Mouse (Mus musculus): ENCODE data around the gene Qrich2.
"Not testable (repeated sequence)": the region's sequence is repeated elsewhere in the genome, so short reads cannot be mapped to it uniquely, and the experiment has no call there.

The Qrich2 gene

GRCm38 (mm10) chr11:116430723-116431427 lies 35.2 kb downstream of the Qrich2 start:
- no peak for DNase-seq (ENCODE audit: low spot score)

- no peak for DNase-seq (ENCODE audit: low spot score)
These were observed 36.0 kb downstream of the Qrich2 start for GRCm38 (mm10) chr11:116429862-116430613.

GRCm38 (mm10) chr11:116428872-116429859 lies 36.9 kb downstream of the Qrich2 start:
- DNase-seq (ENCODE audit: low spot score): no peak

DNA sequence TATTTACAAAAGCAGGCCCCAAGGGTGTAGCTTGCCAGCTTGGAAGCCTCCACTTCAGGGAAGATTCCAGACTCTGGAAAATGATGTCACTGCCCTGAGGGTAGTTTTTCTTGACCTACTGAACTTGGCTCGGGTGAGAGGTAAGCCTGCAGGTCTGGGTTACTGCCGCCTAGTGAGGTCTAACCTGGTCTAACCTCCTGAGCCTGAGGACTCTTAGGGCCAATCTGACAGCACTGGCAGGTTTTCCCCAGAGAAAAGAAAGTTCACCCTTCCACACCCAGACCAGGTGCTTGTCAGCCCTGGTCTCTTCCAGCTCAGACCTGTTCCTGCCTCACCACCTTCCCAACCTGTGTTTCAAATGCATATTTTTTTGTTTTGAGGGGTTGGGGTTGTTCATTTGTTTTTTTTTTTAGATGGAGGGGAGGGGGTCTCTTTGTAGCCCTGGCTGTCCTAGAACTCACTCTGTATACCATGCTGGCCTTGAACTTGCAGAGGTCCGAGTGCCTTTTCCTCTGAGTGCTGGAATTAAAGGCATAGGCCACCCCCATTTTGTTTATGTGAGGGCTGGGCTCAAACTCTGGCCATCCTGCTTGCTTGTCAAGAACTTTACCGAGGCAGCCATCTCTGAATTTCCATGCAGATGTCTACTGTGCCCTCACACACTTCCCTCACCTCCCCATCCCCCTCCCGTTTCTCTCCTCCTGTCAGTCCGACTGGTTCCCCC lies 39.0 kb downstream of the Qrich2 start:
- no peak for DNase-seq (ENCODE audit: low spot score)

- not testable (repeated sequence) for DNase-seq (ENCODE audit: low spot score)
These were observed 39.7 kb downstream of the Qrich2 start for GRCm38 (mm10) chr11:116426328-116426727.

GRCm38 (mm10) chr11:116424621-116425407 lies 41.2 kb downstream of the Qrich2 start:
- DNase-seq (ENCODE audit: low spot score): no peak

DNA sequence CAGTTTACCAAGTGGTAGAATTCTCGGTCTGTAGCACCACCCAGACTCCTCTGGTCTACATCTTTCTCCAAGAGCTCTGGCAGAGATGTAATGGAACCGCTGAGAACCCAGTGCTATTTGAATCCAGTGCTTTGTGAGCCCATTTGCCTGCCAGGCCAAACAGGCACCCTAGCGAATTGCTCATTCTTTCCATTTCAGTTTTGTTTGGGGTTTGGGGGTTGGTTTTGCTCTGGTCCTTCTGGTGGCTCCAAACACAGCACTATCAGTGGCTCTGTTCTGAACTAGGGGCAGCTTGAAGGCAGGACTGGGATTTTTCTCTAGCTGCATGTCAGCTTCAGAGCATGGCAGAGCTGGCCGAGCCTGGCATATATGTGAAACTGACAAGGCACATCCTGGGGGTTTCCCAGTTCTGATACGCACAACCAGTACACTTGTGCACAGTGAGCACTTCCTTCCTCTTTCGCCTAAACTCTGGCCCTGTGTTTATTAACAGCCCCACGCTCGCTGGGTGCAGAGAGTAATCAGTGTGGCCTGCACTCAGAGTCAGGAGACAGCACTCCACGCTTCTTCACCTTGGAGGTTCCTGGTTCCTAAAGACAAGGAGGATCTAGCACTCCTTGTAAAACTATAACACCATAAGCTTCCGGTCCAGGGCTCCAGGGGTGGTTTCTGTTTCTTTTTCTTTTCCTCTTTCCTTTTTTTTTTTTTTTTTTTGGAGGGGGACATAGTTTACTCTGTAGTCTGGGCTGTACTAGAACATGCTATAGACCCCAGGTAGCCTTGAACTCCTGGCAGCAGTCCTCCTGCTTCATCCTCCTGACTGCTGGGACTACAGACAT lies 42.0 kb downstream of the Qrich2 start:
- no peak for DNase-seq (ENCODE audit: low spot score)

GRCm38 (mm10) chr11:116423214-116423613 lies 42.8 kb downstream of the Qrich2 start:
- DNase-seq (ENCODE audit: low spot score): no peak

DNA sequence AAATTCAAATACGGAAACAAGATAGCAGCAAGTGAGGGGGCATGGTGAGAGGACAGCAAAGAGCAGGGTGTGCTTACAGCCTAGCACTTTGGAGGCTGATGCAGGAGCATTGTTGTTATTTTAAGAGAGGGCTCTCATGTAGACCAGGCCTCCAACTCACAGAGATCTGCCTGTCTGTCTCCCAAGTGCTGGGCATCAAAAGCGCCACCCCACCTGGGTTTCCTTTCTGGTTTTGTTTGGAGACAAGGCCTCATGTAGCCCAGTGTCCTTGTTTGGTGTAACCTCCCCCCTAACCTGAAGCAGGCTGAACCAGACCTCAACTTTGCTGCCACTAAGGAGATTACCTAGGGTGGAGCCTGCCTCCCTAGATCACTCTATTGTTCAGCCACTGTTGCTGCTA lies 43.5 kb downstream of the Qrich2 start:
- no peak for DNase-seq (ENCODE audit: low spot score)

GRCm38 (mm10) chr11:116421102-116421501 lies 44.9 kb downstream of the Qrich2 start:
- no peak for DNase-seq (ENCODE audit: low spot score)

DNA sequence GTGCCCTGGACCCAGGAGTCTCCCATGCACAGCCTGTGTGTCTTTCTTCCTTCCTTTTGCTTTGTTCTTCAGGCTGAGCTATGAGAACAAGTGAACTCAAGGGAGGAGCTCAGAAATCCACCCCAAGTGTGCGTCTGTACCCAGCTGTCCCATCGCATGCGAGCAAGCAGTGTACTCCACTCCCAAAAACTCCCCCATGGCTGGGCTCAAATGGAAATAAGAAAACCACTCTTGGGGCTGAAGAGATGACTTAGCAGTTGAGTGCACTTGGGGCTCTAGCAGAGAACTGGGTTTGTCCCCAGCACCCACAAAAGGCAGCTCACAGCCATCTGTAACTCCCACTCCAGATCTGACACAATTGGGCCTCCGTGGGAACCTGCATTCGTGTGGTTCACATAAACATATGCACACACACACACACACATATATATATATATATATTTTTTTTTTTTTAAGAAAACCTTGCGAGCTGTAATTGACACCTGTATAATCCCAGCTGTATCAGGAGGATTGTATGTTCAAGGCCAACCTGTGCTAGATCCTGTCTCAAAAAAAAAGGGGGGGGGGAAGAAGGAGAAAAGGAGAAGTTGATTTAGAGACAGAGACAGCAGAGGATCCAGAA lies 47.1 kb downstream of the Qrich2 start:
- no peak for DNase-seq (ENCODE audit: low spot score)

DNA sequence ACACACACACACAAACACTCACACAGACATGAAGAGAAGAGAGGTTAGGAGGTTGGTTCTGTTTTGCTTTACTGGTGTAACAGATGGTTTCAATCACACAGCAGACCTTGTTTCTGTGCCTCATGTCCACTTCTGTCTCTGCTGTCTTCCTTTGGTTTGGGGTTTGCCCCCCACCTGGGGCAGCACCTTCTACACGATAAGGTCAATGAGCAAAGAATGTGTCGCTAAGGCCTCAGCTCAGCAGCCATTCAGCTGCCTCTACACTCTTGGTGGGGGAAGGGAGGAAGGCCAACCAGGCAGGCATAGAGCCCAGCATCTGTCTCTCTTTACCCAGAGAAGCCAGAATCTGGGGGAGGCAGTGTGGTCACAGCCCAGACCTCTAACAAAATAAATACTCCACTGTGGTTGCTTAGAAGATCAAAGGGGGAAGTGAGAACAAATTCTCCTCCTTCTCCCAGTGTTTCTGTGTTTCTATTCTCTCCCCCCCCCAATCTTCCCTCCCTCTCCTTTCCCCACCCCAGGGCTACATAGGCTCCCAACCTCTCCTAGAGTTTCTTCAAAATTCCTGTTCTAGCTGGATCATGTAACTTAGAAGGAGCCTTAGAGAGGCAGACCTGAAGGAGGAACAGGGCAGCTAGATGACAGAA lies 47.7 kb downstream of the Qrich2 start:
- DNase-seq (ENCODE audit: low spot score): peak; percentile 49

DNA sequence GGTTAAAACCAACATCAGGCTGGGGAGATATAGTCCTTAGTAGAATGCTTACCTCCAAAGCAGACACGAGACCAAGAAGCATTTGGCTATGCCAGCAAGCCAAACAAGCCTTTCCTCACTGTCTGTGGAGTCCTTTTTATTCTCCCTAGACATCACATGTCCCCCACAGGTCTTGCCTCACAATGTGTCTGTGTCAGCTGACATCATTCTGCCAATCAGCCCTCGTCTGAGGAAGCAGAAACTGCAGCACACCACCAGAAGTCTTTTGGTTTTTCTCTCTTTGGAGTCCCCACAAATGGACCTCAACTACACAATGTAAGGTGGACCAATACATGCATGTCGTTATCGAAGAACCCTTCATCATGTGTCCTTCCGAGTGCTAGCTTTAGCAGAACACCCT lies 49.0 kb downstream of the Qrich2 start:
- no peak for DNase-seq (ENCODE audit: low spot score)

DNA sequence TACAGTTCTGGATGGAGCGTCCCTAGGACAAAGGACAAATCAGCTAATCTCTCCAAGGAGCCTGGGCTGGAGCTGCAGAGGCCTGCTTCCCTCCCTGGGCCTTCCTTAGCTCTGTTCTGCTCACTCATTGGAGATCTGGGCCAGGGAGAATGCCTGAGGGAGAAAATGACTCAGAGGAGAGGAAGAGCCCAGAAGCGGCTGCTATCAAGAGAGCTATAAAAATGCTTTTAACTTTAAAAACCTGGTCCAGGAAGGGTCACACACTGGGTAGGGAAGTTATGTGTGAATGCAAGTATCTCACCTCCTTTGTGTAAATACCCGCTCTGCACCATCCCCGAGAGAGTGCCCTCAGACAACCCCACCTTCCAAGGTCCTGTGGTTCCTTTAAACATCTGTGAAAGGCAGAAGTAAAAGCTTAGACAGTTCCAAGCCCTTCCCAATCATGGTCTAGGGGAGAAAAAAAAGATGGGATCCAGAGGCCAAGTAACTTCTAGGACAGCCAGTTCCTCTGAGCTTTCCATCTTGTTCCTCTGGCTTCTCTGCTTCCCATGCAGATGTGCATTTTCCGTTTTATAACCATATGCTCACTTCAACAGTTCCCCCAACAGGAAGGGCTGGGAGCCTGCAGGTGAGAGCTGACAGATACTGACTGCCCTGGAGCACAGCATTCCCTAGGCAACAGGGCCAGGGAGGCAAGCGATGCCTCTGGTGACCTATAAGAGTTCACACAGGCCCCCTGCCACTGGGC lies 49.7 kb downstream of the Qrich2 start:
- no peak for DNase-seq (ENCODE audit: low spot score)

DNA sequence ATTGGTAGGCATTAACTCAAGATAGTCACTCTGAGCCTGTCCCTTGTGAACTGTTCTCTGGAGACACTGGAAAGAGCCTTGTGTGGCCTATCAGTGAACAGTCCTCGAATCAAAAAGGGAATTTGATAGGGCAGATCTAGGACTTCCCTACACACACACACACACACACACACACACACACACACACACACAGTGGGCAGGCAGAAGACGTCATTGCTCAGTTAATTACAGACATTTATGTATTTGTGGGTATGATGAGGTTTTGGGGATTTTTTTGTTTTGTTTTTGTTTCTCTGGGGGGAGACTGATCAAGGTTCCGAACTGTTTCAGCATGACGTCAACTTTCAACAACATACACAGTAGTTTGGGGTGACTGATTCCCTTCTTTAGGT lies 52.4 kb downstream of the Qrich2 start:
- no peak for DNase-seq (ENCODE audit: low spot score)

- DNase-seq (ENCODE audit: low spot score): peak; percentile 92
These were observed 53.0 kb downstream of the Qrich2 start, which contains the start of gene Rnf157 for GRCm38 (mm10) chr11:116412904-116413630. Rnf157 (minus strand) TSS chr11:116413032.

GRCm38 (mm10) chr11:116412028-116412827 lies 53.8 kb downstream of the Qrich2 start:
- DNase-seq (ENCODE audit: low spot score): peak; percentile 48

Measured in retina, embryonic 14.5 days (tissue).